Comparison of ENCODE assay signal across 8 mouse cellular contexts in the genomic region with DNA sequence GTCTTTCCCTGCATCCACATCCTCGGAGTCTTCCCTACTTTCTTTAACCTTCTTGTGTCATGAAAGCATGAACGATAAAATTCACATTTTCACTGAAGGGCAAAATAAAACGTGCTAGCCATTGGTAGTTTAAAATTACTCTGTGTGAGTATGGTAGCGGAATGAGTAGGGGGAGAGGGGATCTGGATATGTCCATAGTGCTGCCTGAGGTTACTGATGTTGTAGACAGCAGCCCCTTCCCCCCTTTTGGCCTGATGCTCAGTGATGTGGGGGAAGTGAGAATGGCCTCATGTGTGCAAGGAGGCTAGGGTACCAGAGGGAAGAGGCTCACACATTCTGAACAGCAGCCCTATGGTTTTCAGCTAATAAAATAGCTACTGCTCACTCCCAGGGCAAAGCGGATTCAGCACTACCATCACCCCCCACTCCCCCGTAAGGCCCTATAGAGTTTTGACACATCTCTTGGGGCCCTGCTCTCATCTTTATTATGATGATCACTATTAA. TPM values are rescaled to one million over a fixed set of nuclear protein-coding genes. Genes with fewer than 3 reads are reported as not detected.
DNase-seq lines count a peak whose midpoint lies in the region; ATAC-seq and TF ChIP-seq lines count a peak whose summit lies in the region.

No protein-coding gene starts in this region.

- peak overlapping the region; percentile 82 for H3K4me2 ChIP-seq in limb, embryonic 11.5 days (ENCODE audit: low read depth, severe bottlenecking)

- no peaks in the 10 kb centered on the region for H3K9me3 ChIP-seq in limb, embryonic 11.5 days (ENCODE audit: control insufficient read depth, low read length)

- DNase-seq in gastrocnemius, adult 2 months: no peak
- no peak for DNase-seq in gastrocnemius, postnatal 25 days
- peak; percentile 13 for DNase-seq in right cerebral cortex, adult 18-20 months
- no peak for DNase-seq in right cerebral cortex, postnatal 14 days
- DNase-seq in limb, embryonic 11.5 days (ENCODE audit: low spot score): peak; percentile 33
- peak; percentile 57 for DNase-seq in retina, postnatal 1 day
- DNase-seq in spleen, postnatal 14 days (ENCODE audit: low spot score in 2 of 2): no peak

- H3K27me3 ChIP-seq in limb, embryonic 11.5 days (ENCODE audit: control insufficient read depth, insufficient read depth, low read length): peaks cover 10% of the 10 kb centered on the region

- H3K36me3 ChIP-seq in limb, embryonic 11.5 days (ENCODE audit: control insufficient read depth, insufficient read depth, low read length): no peaks in the 10 kb centered on the region

- peak overlapping the region; percentile 47; the same call in 1 of the 2 replicates for H3K9ac ChIP-seq in limb, embryonic 11.5 days (ENCODE audit: low read length)

- TF ChIP-seq CTCF in gastrocnemius, adult 2 months (IDR thresholded peaks at IDR 0.05): no peak

- peak overlapping the region; percentile 90 for H3K27ac ChIP-seq in gastrocnemius, adult 2 months
- H3K27ac ChIP-seq in limb, embryonic 11.5 days (replicated peaks; ENCODE audit: low read depth, low read length): no peak overlapping the region

- intact Hi-C loops in gastrocnemius, adult 2 months (cut with DNase I): loop anchor here (5.0 kb wide), 1 partner anchor 41 kb away; no protein-coding TSS in a partner anchor

- H3K4me3 ChIP-seq in gastrocnemius, adult 2 months: peak overlapping the region; percentile 73
- peak overlapping the region; percentile 71 for H3K4me3 ChIP-seq in limb, embryonic 11.5 days (ENCODE audit: low read depth, low read length)

- ATAC-seq in limb, embryonic 11.5 days (ENCODE audit: insufficient number of reproducible peaks, low FRiP score, low TSS enrichment, low read depth): no peak
- no peak for ATAC-seq in CD4-positive, CD25-positive, alpha-beta regulatory T cell, adult 4 months

- 3% methylated on average over 6 of the region's 6 CpGs for WGBS in limb, embryonic 11.5 days

- peaks cover 25% of the 10 kb centered on the region for H3K4me1 ChIP-seq in limb, embryonic 11.5 days (ENCODE audit: control insufficient read depth, insufficient read depth, low read length)

RNA-seq across cellular contexts. Expression of gene Flrt2, which starts 4.5 kb away (rescaled TPM):
- total RNA-seq in gastrocnemius, adult 2 months (2021): 1 to 10 TPM; 4.5 to 9.1 TPM
- 1 to 10 TPM; 5.1 to 7.3 TPM for total RNA-seq in gastrocnemius, postnatal 25 days (2021)
- 19.9 and 22.8 TPM in 2 replicates for polyA plus RNA-seq in limb, embryonic 11.5 days (2014; fragmentation: Nextera tagmentation; extraction: Ambion mirVana)
- polyA plus RNA-seq in CD4-positive, CD25-positive, alpha-beta regulatory T cell, adult 4 months (2017; shearing (Covaris generic)): not detected

Comparison
In these comparisons a context has a peak if more than half of its experiments do, and no peak if none do; other contexts are left out.
1. DNase-seq: peak in right cerebral cortex, adult 18-20 months (single experiment), limb, embryonic 11.5 days (single experiment) and retina, postnatal 1 day (single experiment); none in gastrocnemius, adult 2 months (single experiment), gastrocnemius, postnatal 25 days (single experiment), right cerebral cortex, postnatal 14 days (single experiment) and spleen, postnatal 14 days (0 of 2).